Mouse (Mus musculus) erythroblast, embryonic 14.5 days (primary cell): ENCODE data around the gene Efcab2.

Experiments used
- GATA1 ChIP-seq: IDR thresholded peaks from 2 replicates; pipeline ENCODE4 v1.6.1; 2012; ENCODE audit warnings: low read length, inconsistent platforms, mixed read lengths
- TAL1 ChIP-seq: IDR thresholded peaks from 3 replicates; pipeline ENCODE4 v1.6.1; 2012; ENCODE audit warnings: low read length, inconsistent platforms, mixed read lengths

GRCm38 (mm10) chr1:178431619-178432444, 25.9 kb downstream of the Efcab2 start:
- TF ChIP-seq GATA1: no peak
- no peak for TF ChIP-seq TAL1
